Mouse (Mus musculus): ENCODE results near the gene Prap1.
A peak's percentile ranks its signal among the peaks of the same experiment; 100 is the strongest.

DNA sequence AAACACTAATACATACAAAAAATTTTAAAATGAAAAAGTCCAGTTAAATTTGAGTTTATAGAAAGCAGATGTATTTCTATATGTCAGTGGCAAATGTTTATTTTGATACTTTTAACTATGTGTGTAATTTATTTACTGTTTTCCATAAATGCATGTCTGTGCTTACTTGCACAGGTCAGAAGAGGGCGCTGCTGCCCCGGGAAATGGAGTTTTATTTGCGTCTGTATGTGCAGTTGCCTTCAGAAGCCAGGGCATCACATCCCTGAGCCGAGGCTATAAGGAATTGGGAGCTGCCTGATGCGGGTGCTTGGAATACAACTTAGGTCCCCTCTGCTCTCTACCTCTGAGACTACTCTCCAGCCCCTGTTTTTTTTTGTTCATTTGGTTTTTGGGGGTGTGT, 14.5 kb upstream of the Prap1 start:
- TF ChIP-seq USF1 (IDR thresholded peaks at IDR 0.05; ENCODE audit: low read depth) (no peak), MAX (IDR thresholded peaks at IDR 0.05) (no peak), MYOG (IDR thresholded peaks at IDR 0.05; ENCODE audit: control insufficient read depth, extremely low read depth, insufficient read length) (no peak), CTCF (IDR thresholded peaks at IDR 0.05; ENCODE audit: control insufficient read depth, insufficient read depth, insufficient read length) (peak; percentile 44), CEBPB (IDR thresholded peaks at IDR 0.05; ENCODE audit: low read depth) (no peak)

Measured in C2C12 (cell line).